Mouse (Mus musculus) ovary, adult 18-20 months (tissue): Measurements from ENCODE around the gene Sept10.
"Not testable (repeated sequence)": the region's sequence is repeated elsewhere in the genome, so short reads cannot be mapped to it uniquely, and the experiment has no call there.

Experiments used
- DNase-seq: peaks from one replicate; pipeline ENCODE4 v3.0.0; 2022; ENCODE audit warnings: low spot score, mixed read lengths

Gene Sept10

GRCm38 (mm10) chr10:59127637-59128036 is 94.0 kb downstream of the Sept10 start:
- no peak for DNase-seq

GRCm38 (mm10) chr10:59125497-59125896 is 96.2 kb downstream of the Sept10 start:
- no peak for DNase-seq

GRCm38 (mm10) chr10:59119811-59120210 is 101.8 kb downstream of the Sept10 start:
- no peak for DNase-seq

- DNase-seq: no peak
Observed at GRCm38 (mm10) chr10:59119001-59119400, 102.6 kb downstream of the Sept10 start.

GRCm38 (mm10) chr10:59117555-59117954 is 104.1 kb downstream of the Sept10 start:
- no peak for DNase-seq

- no peak for DNase-seq
Observed at GRCm38 (mm10) chr10:59116331-59116730, 105.3 kb downstream of the Sept10 start.

- no peak for DNase-seq
Observed at GRCm38 (mm10) chr10:59115691-59116090, 106.0 kb downstream of the Sept10 start.

GRCm38 (mm10) chr10:59114535-59115291 is 106.9 kb downstream of the Sept10 start:
- peak; percentile 18 for DNase-seq

- DNase-seq: no peak
Observed at GRCm38 (mm10) chr10:59113386-59113785, 108.3 kb downstream of the Sept10 start.

- DNase-seq: no peak
Observed at GRCm38 (mm10) chr10:59112755-59113154, 108.9 kb downstream of the Sept10 start.

- DNase-seq: no peak
Observed at GRCm38 (mm10) chr10:59110386-59110785, 111.3 kb downstream of the Sept10 start.

GRCm38 (mm10) chr10:59109015-59109414 is 112.6 kb downstream of the Sept10 start:
- peak; percentile 18 for DNase-seq

- no peak for DNase-seq
Observed at GRCm38 (mm10) chr10:59106644-59107043, 115.0 kb downstream of the Sept10 start.

- DNase-seq: no peak
Observed at GRCm38 (mm10) chr10:59105885-59106284, 115.8 kb downstream of the Sept10 start.

- DNase-seq: no peak
Observed at GRCm38 (mm10) chr10:59104683-59105082, 117.0 kb downstream of the Sept10 start.

GRCm38 (mm10) chr10:59103076-59103475 is 118.6 kb downstream of the Sept10 start:
- not testable (repeated sequence) for DNase-seq

- no peak for DNase-seq
Observed at GRCm38 (mm10) chr10:59091988-59092387, 129.7 kb downstream of the Sept10 start.
